Mouse (Mus musculus): ENCODE results near the gene Agr2.

DNA sequence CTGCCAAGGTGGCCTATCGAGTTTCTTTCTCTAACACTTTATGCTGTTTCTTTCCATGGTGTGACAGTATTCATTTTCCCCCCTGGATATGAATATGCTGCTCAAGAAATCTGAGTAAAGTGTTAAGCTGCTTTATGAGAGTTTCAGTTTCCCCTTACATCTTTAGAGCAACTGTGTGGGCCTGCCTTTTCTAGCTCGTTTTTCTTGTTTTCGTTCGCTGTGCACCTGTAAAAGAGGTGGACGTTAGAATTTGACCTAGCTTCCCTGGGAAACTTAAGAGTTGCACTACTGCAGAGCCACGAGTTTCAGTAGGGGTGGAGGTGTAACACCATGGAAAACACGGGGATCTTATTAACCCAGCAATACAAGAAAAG lies 26.0 kb upstream of the Agr2 start:
- TF ChIP-seq CTCF (IDR thresholded peaks at IDR 0.05; ENCODE audit: borderline replicate concordance, extremely low read depth, insufficient read depth, insufficient read length), result no peak
- TF ChIP-seq POLR2A (IDR thresholded peaks at IDR 0.05; ENCODE audit: borderline replicate concordance, extremely low read depth, insufficient read depth, insufficient read length, poor library complexity, severe bottlenecking), result no peak
